Mouse (Mus musculus) hindbrain, embryonic 12.5 days (tissue): ENCODE results near the gene Kcnh1. TPM values are rescaled to one million over a fixed set of nuclear protein-coding genes. Genes with fewer than 3 reads are reported as not detected.

Source experiments
- ATAC-seq: fragments of 200-750 bp; cut with Nextera tagmentation; 2 replicates; pipeline ENCODE4 v1.8.0; 2017; ENCODE audit warnings: moderate TSS enrichment; ENCODE audit not compliant: low FRiP score
- H3K27ac ChIP-seq: fragments of 300-500 bp; sonication (generic); 2 replicates; pipeline ENCODE4 v1.5.1; 2016; ENCODE audit warnings: mild to moderate bottlenecking
- H3K27me3 ChIP-seq: fragments of 300-500 bp; sonication (generic); 2 replicates; pipeline ENCODE4 v1.6.1; 2016; ENCODE audit warnings: mild to moderate bottlenecking
- H3K36me3 ChIP-seq: fragments of 300-500 bp; sonication (generic); 2 replicates; pipeline ENCODE4 v1.6.1; 2016; ENCODE audit warnings: mild to moderate bottlenecking
- H3K4me1 ChIP-seq: fragments of 300-500 bp; sonication (generic); 2 replicates; pipeline ENCODE4 v1.6.1; 2016
- H3K4me2 ChIP-seq: fragments of 300-500 bp; sonication (generic); replicated peaks from 2 replicates; pipeline ENCODE4 v1.6.1; 2016; ENCODE audit warnings: mild to moderate bottlenecking
- H3K4me3 ChIP-seq: fragments of 300-500 bp; sonication (generic); 2 replicates; pipeline ENCODE4 v1.5.1; 2016; ENCODE audit warnings: mild to moderate bottlenecking
- H3K9ac ChIP-seq: fragments of 300-500 bp; sonication (generic); 2 replicates; pipeline ENCODE4 v1.6.1; 2016; ENCODE audit warnings: mild to moderate bottlenecking, moderate library complexity
- H3K9me3 ChIP-seq: fragments of 300-500 bp; sonication (generic); replicated peaks from 2 replicates; pipeline ENCODE4 v1.6.1; 2016; ENCODE audit warnings: mild to moderate bottlenecking
- WGBS: fragments of 180-500 bp; shearing (Covaris S2); methylation state at CpG from one replicate; pipeline ENCODE4 v1.1.7; 2016; 5-methylcytosine and 5-hydroxymethylcytosine counted together
- polyA plus RNA-seq: library from polyadenylated mRNA; unstranded; fragments of >200 nt; fragmentation: Nextera tagmentation; extraction: Ambion mirVana; gene quantifications from 2 replicates; pipeline ENCODE4 v1.2.1, GENCODE M21; 2016

Kcnh1 gene
- polyA plus RNA-seq, 1 experiment from 2014 or later, result 0.87 TPM

DNA sequence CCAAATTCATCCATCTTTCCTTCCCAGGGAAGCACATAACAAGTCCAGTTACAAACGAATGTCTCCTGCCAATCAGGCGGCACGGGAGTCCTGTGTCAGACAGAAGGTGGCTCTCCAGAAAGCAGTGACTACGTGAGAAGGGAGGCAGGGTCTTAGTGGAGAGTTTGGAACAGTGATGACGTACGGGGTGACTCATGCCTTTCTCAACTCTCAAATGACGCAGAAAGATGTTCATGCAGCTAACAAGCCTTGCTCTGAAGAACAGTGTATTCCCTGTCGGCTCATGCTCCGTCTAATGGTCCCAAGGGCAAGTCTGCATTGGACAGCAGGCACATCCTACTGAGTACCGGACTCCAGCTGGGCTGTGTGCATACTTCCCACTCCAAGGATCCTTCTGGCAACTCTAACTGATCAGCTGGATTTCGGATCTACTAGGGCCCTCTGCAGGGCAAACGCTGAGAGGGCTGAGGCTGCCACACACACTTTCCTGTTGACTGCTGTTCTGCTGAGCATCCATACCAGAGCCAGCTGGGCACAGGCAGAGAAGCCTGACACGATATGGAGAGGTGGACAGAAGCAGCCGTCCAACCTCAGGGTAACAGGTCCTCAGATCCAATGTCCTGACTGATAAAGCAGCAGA, 335.3 kb downstream of the Kcnh1 start:
- no peak overlapping the region for H3K27ac ChIP-seq
- H3K36me3 ChIP-seq, result no peaks in the 10 kb centered on the region
- no peak overlapping the region for H3K4me3 ChIP-seq
- H3K27me3 ChIP-seq, result peaks cover 3% of the 10 kb centered on the region; the same call in 1 of the 2 replicates
- H3K9ac ChIP-seq, result no peak overlapping the region
- ATAC-seq, result no peak
- no peaks in the 10 kb centered on the region for H3K9me3 ChIP-seq
- peaks cover 38% of the 10 kb centered on the region for H3K4me1 ChIP-seq
- 68% methylated on average over 14 of the region's 14 CpGs for WGBS
- no peak overlapping the region for H3K4me2 ChIP-seq

DNA sequence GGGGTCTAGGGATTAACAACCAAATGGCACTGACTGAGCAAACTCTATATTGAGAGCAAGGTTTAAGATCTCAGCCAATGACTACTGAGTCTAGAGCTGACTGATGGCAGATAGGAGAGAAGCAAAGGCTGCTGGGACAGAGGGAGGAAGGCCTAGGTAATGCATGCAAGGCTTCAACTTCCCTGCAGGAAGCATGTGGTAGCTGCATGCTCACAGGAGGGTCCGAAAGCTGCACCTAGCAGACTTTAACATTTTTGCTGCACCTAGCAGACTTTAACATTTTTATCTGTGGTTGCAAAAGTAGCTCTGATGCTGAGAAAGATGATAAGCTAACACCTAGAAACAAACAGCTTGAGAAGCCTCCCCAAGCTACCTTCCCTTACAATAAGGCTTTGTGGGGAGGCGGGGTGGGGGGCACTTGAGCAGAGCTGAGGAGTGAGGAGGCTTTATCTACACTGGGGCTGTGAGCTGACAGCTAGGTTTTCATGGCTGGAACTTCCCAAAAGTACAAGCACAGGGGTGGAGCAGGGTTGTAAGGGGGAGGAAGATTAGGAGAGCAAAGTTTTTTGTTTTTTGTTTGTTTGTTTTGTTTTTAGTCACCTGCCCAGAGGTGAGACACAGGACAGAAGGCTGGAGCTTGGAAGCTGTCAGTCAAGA, 341.0 kb downstream of the Kcnh1 start:
- WGBS, result 81% methylated on average over 2 of the region's 2 CpGs

DNA sequence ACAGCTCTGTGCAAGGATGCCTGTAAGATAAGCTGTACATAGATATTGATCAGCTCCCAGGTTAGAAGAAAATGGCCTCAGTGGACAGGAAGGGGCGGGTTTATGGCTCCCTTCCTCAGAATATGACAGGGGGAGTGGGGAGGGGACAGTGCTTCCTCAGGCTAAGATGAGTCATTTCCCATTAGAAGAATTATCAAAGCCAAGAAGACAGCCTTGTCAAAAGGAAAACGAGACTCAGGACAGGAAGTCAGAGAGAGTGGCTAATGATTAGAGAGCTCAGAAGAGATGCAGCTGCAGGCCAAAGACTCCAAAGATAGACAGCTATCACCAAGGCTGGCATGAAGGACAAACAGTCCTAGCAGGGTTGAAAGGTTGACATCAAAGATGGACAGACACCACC, 341.6 kb downstream of the Kcnh1 start:
- Histone ChIP-seq H3K27me3 (no peaks in the 10 kb centered on the region), H3K36me3 (no peaks in the 10 kb centered on the region), H3K9ac (no peak overlapping the region), H3K4me3 (no peak overlapping the region), H3K4me1 (0 out of 2 replicates have a peak, but pooled peaks cover 3% of the 10 kb centered on the region), H3K4me2 (no peak overlapping the region), H3K9me3 (no peaks in the 10 kb centered on the region), H3K27ac (no peak overlapping the region)
- WGBS, result 61% methylated on average over 2 of the region's 2 CpGs
- ATAC-seq, result no peak

More for the DNA sequence above, 341.0 kb downstream of the Kcnh1 start:
- Histone ChIP-seq H3K27me3 (no peaks in the 10 kb centered on the region), H3K27ac (no peak overlapping the region), H3K4me1 (0 out of 2 replicates have a peak, but pooled peaks cover 3% of the 10 kb centered on the region), H3K36me3 (no peaks in the 10 kb centered on the region), H3K4me3 (no peak overlapping the region), H3K4me2 (no peak overlapping the region), H3K9ac (no peak overlapping the region), H3K9me3 (no peaks in the 10 kb centered on the region)
- no peak for ATAC-seq

DNA sequence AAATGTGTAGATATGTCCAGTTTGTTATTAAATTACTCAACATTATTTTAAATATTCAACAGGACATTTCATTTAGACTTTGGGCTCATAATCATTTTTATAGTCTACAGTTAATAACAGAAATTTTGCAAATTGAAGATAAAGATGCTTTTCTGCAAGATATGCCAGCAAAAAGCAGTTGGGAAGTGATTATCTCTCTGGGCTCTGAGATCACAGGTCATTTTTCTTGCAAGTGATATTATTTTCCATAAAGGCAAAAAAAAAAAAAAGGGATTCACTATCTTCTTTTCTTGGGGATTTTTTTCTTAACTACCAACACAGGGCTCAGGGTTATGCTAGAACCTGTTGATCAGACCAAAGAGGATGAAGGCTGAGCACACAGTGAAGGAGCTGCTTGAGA, 342.4 kb downstream of the Kcnh1 start:
- Histone ChIP-seq H3K27ac (no peak overlapping the region), H3K36me3 (no peaks in the 10 kb centered on the region), H3K27me3 (no peaks in the 10 kb centered on the region), H3K9ac (no peak overlapping the region), H3K9me3 (no peaks in the 10 kb centered on the region), H3K4me2 (no peak overlapping the region), H3K4me1 (no peaks in the 10 kb centered on the region), H3K4me3 (no peak overlapping the region)
- ATAC-seq, result no peak

DNA sequence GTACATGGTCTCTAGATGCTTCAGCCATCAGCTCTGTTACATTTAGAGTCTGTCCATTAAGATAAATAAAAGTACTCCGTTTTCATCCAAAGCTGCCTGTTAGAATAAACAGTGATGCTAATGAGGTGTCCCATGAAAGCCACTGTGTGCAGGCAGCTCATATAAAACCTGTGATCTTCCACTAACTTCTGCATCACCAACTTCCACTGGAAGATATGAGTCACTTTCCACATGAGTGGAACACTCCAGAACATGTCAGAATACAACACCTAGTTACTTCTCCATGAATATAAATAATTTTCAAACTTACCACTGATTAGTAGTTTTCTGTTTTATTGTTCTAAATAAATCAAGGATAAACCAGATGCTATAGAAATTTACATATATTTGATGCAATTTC, 345.9 kb downstream of the Kcnh1 start:
- no peak overlapping the region for H3K4me3 ChIP-seq
- WGBS, result 71% methylated on average over 1 of the region's 1 CpGs
- H3K27me3 ChIP-seq, result no peaks in the 10 kb centered on the region
- ATAC-seq, result no peak
- no peak overlapping the region for H3K4me2 ChIP-seq
- no peaks in the 10 kb centered on the region for H3K36me3 ChIP-seq
- H3K9me3 ChIP-seq, result no peaks in the 10 kb centered on the region
- H3K9ac ChIP-seq, result no peak overlapping the region
- H3K4me1 ChIP-seq, result no peaks in the 10 kb centered on the region
- H3K27ac ChIP-seq, result no peak overlapping the region

GRCm38 (mm10) chr1:192537169-192537568, 346.6 kb downstream of the Kcnh1 start:
- ATAC-seq, result no peak
- no peaks in the 10 kb centered on the region for H3K9me3 ChIP-seq
- H3K36me3 ChIP-seq, result no peaks in the 10 kb centered on the region
- H3K4me1 ChIP-seq, result peaks cover 2% of the 10 kb centered on the region; the same call in 1 of the 2 replicates
- H3K4me2 ChIP-seq, result no peak overlapping the region
- H3K4me3 ChIP-seq, result no peak overlapping the region
- H3K27ac ChIP-seq, result no peak overlapping the region
- WGBS, result 66% methylated on average over 7 of the region's 7 CpGs
- H3K9ac ChIP-seq, result no peak overlapping the region
- H3K27me3 ChIP-seq, result no peaks in the 10 kb centered on the region

DNA sequence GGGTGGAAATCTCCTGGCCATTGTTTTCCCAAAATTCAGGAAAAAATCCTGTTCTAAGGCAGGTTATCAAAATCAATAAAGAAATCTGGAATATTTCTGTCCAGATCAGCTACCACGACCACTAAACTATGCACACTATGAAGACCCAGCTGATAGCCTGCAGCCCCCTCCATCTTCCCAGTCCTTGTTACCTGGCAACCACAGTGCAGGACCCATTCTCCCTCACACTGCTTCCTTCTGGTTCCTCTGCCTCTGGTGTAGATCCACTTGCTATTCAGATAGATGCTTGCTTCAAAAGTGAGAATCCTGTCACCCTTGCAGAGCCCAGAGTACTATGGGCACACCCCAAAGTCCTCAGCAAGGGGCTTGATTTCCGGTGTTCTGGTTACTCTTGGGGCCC, 351.5 kb downstream of the Kcnh1 start:
- ATAC-seq, result no peak
- H3K36me3 ChIP-seq, result no peaks in the 10 kb centered on the region

DNA sequence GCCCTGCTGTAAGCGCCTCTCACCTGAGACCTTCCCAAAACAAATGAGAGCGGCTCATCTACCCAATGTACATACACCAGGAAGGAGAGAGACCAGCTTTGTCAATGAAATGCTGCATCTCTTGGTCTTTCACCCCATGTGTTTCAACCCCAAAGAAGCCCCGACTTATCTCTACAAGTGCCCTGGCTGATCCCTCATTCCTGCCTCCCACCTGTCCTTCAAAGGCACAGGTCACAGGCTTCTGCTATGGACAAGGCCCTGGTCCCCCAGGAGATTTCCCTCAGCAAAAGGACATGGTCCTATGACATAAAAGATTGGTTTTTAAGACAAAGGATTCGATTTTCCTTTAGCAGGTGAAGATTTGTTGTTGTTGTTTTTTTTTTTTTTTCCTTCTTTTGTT, 353.1 kb downstream of the Kcnh1 start:
- Histone ChIP-seq H3K9ac (no peak overlapping the region), H3K27ac (no peak overlapping the region), H3K4me1 (peaks cover 4% of the 10 kb centered on the region; the same call in 1 of the 2 replicates), H3K4me2 (no peak overlapping the region), H3K9me3 (no peaks in the 10 kb centered on the region), H3K27me3 (no peaks in the 10 kb centered on the region), H3K36me3 (no peaks in the 10 kb centered on the region), H3K4me3 (no peak overlapping the region)
- ATAC-seq, result no peak
- 86% methylated on average over 4 of the region's 4 CpGs for WGBS

More for the DNA sequence above, 351.5 kb downstream of the Kcnh1 start:
- H3K4me2 ChIP-seq, result no peak overlapping the region
- H3K4me1 ChIP-seq, result peaks cover 4% of the 10 kb centered on the region; the same call in 1 of the 2 replicates
- 79% methylated on average over 2 of the region's 2 CpGs for WGBS
- H3K27ac ChIP-seq, result no peak overlapping the region
- no peak overlapping the region for H3K4me3 ChIP-seq
- H3K9me3 ChIP-seq, result no peaks in the 10 kb centered on the region
- no peaks in the 10 kb centered on the region for H3K27me3 ChIP-seq
- H3K9ac ChIP-seq, result no peak overlapping the region

GRCm38 (mm10) chr1:192544091-192544490, 353.5 kb downstream of the Kcnh1 start:
- H3K27me3 ChIP-seq, result no peaks in the 10 kb centered on the region
- ATAC-seq, result peak; percentile 78
- no peak overlapping the region for H3K9ac ChIP-seq
- no peak overlapping the region for H3K4me3 ChIP-seq
- H3K4me1 ChIP-seq, result peaks cover 4% of the 10 kb centered on the region; the same call in 1 of the 2 replicates
- no peaks in the 10 kb centered on the region for H3K36me3 ChIP-seq
- no peaks in the 10 kb centered on the region for H3K9me3 ChIP-seq
- no peak overlapping the region for H3K27ac ChIP-seq
- WGBS, result 51% methylated on average over 9 of the region's 9 CpGs
- no peak overlapping the region for H3K4me2 ChIP-seq

DNA sequence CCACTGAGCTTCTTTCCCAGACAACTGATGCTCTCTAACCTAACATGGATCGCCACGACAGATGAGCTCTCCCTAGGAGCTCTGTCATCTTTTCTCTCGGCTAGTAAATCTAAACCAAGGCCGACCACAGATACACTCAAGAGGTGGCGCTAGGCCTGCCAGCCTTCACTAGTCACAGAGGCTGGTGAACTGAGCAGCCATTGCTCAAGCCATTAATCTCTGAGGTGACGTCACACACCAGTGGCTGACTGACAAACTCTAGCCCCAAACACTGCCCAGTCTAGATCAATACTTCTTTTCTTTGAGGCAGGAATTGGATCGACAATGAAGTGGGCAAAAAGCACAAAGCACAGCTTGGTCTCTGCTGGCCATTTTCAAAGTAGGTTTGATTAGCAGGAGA, 354.3 kb downstream of the Kcnh1 start:
- H3K4me2 ChIP-seq, result no peak overlapping the region
- no peak overlapping the region for H3K9ac ChIP-seq
- H3K9me3 ChIP-seq, result no peaks in the 10 kb centered on the region
- H3K4me3 ChIP-seq, result no peak overlapping the region
- no peak for ATAC-seq
- no peaks in the 10 kb centered on the region for H3K27me3 ChIP-seq
- WGBS, result 52% methylated on average over 7 of the region's 7 CpGs
- H3K36me3 ChIP-seq, result no peaks in the 10 kb centered on the region
- H3K27ac ChIP-seq, result no peak overlapping the region
- peaks cover 4% of the 10 kb centered on the region; the same call in 1 of the 2 replicates for H3K4me1 ChIP-seq

- H3K27me3 ChIP-seq, result no peaks in the 10 kb centered on the region
- no peak overlapping the region for H3K9ac ChIP-seq
- no peaks in the 10 kb centered on the region for H3K36me3 ChIP-seq
- no peak for ATAC-seq
- no peak overlapping the region for H3K4me3 ChIP-seq
- H3K4me1 ChIP-seq, result peaks cover 4% of the 10 kb centered on the region; the same call in 1 of the 2 replicates
- WGBS, result 29% methylated on average over 1 of the region's 1 CpGs
- H3K27ac ChIP-seq, result no peak overlapping the region
- H3K4me2 ChIP-seq, result no peak overlapping the region
- no peaks in the 10 kb centered on the region for H3K9me3 ChIP-seq
Observed at GRCm38 (mm10) chr1:192546843-192547242, 356.3 kb downstream of the Kcnh1 start.

DNA sequence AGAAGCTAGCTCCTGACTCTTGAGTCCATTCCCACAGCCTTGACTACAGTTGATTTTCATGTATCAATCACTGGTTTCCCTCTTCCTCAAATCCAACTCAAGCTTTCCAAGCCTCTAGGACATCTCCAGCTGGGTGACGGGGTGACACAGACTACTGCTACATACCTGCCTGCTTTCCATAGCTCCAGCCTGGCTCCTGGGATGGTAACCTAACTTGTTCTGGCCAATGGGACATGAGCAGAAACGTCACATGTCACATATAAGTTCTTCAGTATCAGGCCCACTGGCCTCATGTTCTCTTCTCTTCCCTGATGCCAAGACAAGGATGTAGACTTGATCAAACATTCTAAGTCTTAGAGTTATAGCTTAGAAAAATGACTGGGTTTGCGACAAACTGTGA, 360.0 kb downstream of the Kcnh1 start:
- WGBS, result 95% methylated on average over 3 of the region's 3 CpGs
- no peaks in the 10 kb centered on the region for H3K9me3 ChIP-seq

GRCm38 (mm10) chr1:192555516-192555915, 364.9 kb downstream of the Kcnh1 start:
- WGBS, result 54% methylated on average over 4 of the region's 4 CpGs
- no peak overlapping the region for H3K4me2 ChIP-seq
- peak; percentile 26; the same call in 1 of the 2 replicates for ATAC-seq
- no peaks in the 10 kb centered on the region for H3K27me3 ChIP-seq
- H3K9me3 ChIP-seq, result no peaks in the 10 kb centered on the region
- no peak overlapping the region for H3K4me3 ChIP-seq
- no peaks in the 10 kb centered on the region for H3K36me3 ChIP-seq
- peaks cover 15% of the 10 kb centered on the region; the same call in 1 of the 2 replicates for H3K4me1 ChIP-seq
- H3K9ac ChIP-seq, result no peak overlapping the region
- no peak overlapping the region for H3K27ac ChIP-seq

More for the DNA sequence above, 360.0 kb downstream of the Kcnh1 start:
- no peak for ATAC-seq
- Histone ChIP-seq H3K4me1 (peaks cover 4% of the 10 kb centered on the region; the same call in 1 of the 2 replicates), H3K36me3 (no peaks in the 10 kb centered on the region), H3K27ac (no peak overlapping the region), H3K4me3 (no peak overlapping the region), H3K9ac (no peak overlapping the region), H3K27me3 (no peaks in the 10 kb centered on the region), H3K4me2 (no peak overlapping the region)
